Mouse (Mus musculus) embryonic facial prominence, embryonic 12.5 days (tissue): ENCODE results near the gene Wdr45. TPM values are rescaled to one million over a fixed set of nuclear protein-coding genes. Genes with fewer than 3 reads are reported as not detected.
A peak's percentile ranks its signal among the peaks of the same experiment; 100 is the strongest.

Experiments
- ATAC-seq: fragments of 200-750 bp; cut with Nextera tagmentation; 2 replicates; pipeline ENCODE4 v1.8.0; 2017; ENCODE audit not compliant: insufficient number of reproducible peaks, insufficient read depth, low FRiP score, low TSS enrichment
- H3K27ac ChIP-seq: fragments of 300-500 bp; sonication (generic); 2 replicates; pipeline ENCODE4 v1.5.1; 2016; ENCODE audit warnings: mild to moderate bottlenecking
- H3K27me3 ChIP-seq: fragments of 300-500 bp; sonication (generic); 2 replicates; pipeline ENCODE4 v1.6.1; 2016; ENCODE audit warnings: mild to moderate bottlenecking, moderate library complexity
- H3K36me3 ChIP-seq: fragments of 300-500 bp; sonication (generic); 2 replicates; pipeline ENCODE4 v1.6.1; 2016; ENCODE audit warnings: mild to moderate bottlenecking
- H3K4me1 ChIP-seq: fragments of 300-500 bp; sonication (generic); 2 replicates; pipeline ENCODE4 v1.6.1; 2016
- H3K4me2 ChIP-seq: fragments of 300-500 bp; sonication (generic); replicated peaks from 2 replicates; pipeline ENCODE4 v1.6.1; 2016; ENCODE audit warnings: mild to moderate bottlenecking, moderate library complexity
- H3K4me3 ChIP-seq: fragments of 300-500 bp; sonication (generic); 2 replicates; pipeline ENCODE4 v1.5.1; 2016; ENCODE audit warnings: mild to moderate bottlenecking
- H3K9ac ChIP-seq: fragments of 300-500 bp; sonication (generic); 2 replicates; pipeline ENCODE4 v1.6.1; 2016; ENCODE audit warnings: mild to moderate bottlenecking, moderate library complexity
- H3K9me3 ChIP-seq: fragments of 300-500 bp; sonication (generic); 2 replicates; pipeline ENCODE4 v1.6.1; 2016; ENCODE audit warnings: mild to moderate bottlenecking, moderate library complexity
- WGBS: fragments of 180-500 bp; shearing (Covaris S2); methylation state at CpG from one replicate; pipeline ENCODE4 v1.1.7; 2016; 5-methylcytosine and 5-hydroxymethylcytosine counted together
- polyA plus RNA-seq: library from polyadenylated mRNA; unstranded; fragments of >200 nt; fragmentation: Nextera tagmentation; extraction: Ambion mirVana; gene quantifications from 2 replicates; pipeline ENCODE4 v1.2.1, GENCODE M21; 2016

Wdr45 gene
- polyA plus RNA-seq, 1 experiment from 2014 or later = 32.3 TPM

GRCm38 (mm10) chrX:7722691-7723090, 8.6 kb downstream of the Wdr45 start:
- WGBS = 18% methylated on average over 4 of the region's 4 CpGs
- H3K27me3 ChIP-seq = no peaks in the 10 kb centered on the region
- ATAC-seq = no peak
- no peak overlapping the region for H3K27ac ChIP-seq
- no peaks in the 10 kb centered on the region for H3K9me3 ChIP-seq
- peak overlapping the region; percentile 56; the same call in 1 of the 2 replicates for H3K9ac ChIP-seq
- peaks cover 8% of the 10 kb centered on the region for H3K36me3 ChIP-seq
- H3K4me2 ChIP-seq = peak overlapping the region; percentile 56
- no peaks in the 10 kb centered on the region for H3K4me1 ChIP-seq
- H3K4me3 ChIP-seq = peak overlapping the region; percentile 59

- 81% methylated on average over 7 of the region's 7 CpGs for WGBS
- Histone ChIP-seq H3K27ac (no peak overlapping the region), H3K9me3 (no peaks in the 10 kb centered on the region), H3K27me3 (no peaks in the 10 kb centered on the region), H3K36me3 (peaks cover 8% of the 10 kb centered on the region), H3K4me2 (no peak overlapping the region), H3K9ac (no peak overlapping the region), H3K4me1 (no peaks in the 10 kb centered on the region), H3K4me3 (no peak overlapping the region)
- ATAC-seq = no peak
These were observed 10.0 kb downstream of the Wdr45 start for GRCm38 (mm10) chrX:7724135-7724534.

- H3K4me1 ChIP-seq = no peaks in the 10 kb centered on the region
- no peak overlapping the region for H3K9ac ChIP-seq
- WGBS = 85% methylated on average over 12 of the region's 12 CpGs
- H3K27me3 ChIP-seq = no peaks in the 10 kb centered on the region
- no peak overlapping the region for H3K4me2 ChIP-seq
- H3K27ac ChIP-seq = no peak overlapping the region
- no peak overlapping the region for H3K4me3 ChIP-seq
- peaks cover 8% of the 10 kb centered on the region for H3K36me3 ChIP-seq
- H3K9me3 ChIP-seq = no peaks in the 10 kb centered on the region
- ATAC-seq = no peak
These were observed 11.7 kb downstream of the Wdr45 start for GRCm38 (mm10) chrX:7725841-7726240.

- Histone ChIP-seq H3K9me3 (no peaks in the 10 kb centered on the region), H3K27ac (no peak overlapping the region), H3K9ac (no peak overlapping the region), H3K27me3 (no peaks in the 10 kb centered on the region), H3K4me1 (no peaks in the 10 kb centered on the region), H3K4me2 (no peak overlapping the region), H3K4me3 (no peak overlapping the region), H3K36me3 (peaks cover 8% of the 10 kb centered on the region)
- no peak for ATAC-seq
- WGBS = 92% methylated on average over 13 of the region's 13 CpGs
These were observed 13.0 kb downstream of the Wdr45 start for GRCm38 (mm10) chrX:7727176-7727575.

GRCm38 (mm10) chrX:7728215-7728921, 14.2 kb downstream of the Wdr45 start, which contains the start of gene Praf2:
Gene Praf2, plus strand, starts transcription at chrX:7728439.
- Histone ChIP-seq H3K9ac (peak within 1 kb of the TSS; percentile 40), H3K36me3 (peaks cover 8% of the 10 kb centered on the region), H3K4me1 (no peaks in the 10 kb centered on the region), H3K27me3 (no peaks in the 10 kb centered on the region), H3K9me3 (no peaks in the 10 kb centered on the region), H3K4me3 (peak within 1 kb of the TSS; percentile 43), H3K27ac (0 out of 2 replicates have a peak within 1 kb of the TSS, but pooled peaks have one; percentile 36), H3K4me2 (peak within 1 kb of the TSS; percentile 54)
- ATAC-seq = peak; percentile 89
- WGBS = 21% methylated on average over 42 of the region's 42 CpGs

- H3K27ac ChIP-seq = no peak overlapping the region
- H3K9me3 ChIP-seq = no peaks in the 10 kb centered on the region
- H3K4me1 ChIP-seq = no peaks in the 10 kb centered on the region
- ATAC-seq = no peak
- no peaks in the 10 kb centered on the region for H3K27me3 ChIP-seq
- H3K4me2 ChIP-seq = peak overlapping the region; percentile 54
- 32% methylated on average over 4 of the region's 4 CpGs for WGBS
- H3K4me3 ChIP-seq = peak overlapping the region; percentile 43
- H3K36me3 ChIP-seq = peaks cover 8% of the 10 kb centered on the region
- peak overlapping the region; percentile 40 for H3K9ac ChIP-seq
These were observed 14.8 kb downstream of the Wdr45 start for GRCm38 (mm10) chrX:7728922-7729265.

- no peak overlapping the region for H3K4me2 ChIP-seq
- WGBS = 29% methylated on average over 20 of the region's 26 CpGs
- no peak overlapping the region for H3K4me3 ChIP-seq
These were observed 19.5 kb downstream of the Wdr45 start for GRCm38 (mm10) chrX:7733571-7734156.

GRCm38 (mm10) chrX:7739336-7740081, 25.4 kb downstream of the Wdr45 start:
- no peak overlapping the region for H3K4me3 ChIP-seq
- H3K9me3 ChIP-seq = no peaks in the 10 kb centered on the region
- H3K9ac ChIP-seq = no peak overlapping the region
- no peak overlapping the region for H3K4me2 ChIP-seq
- WGBS = 58% methylated on average over 14 of the region's 14 CpGs
- ATAC-seq = peak; percentile 41; the same call in 1 of the 2 replicates
- no peaks in the 10 kb centered on the region for H3K27me3 ChIP-seq
- H3K36me3 ChIP-seq = 0 out of 2 replicates have a peak, but pooled peaks cover 7% of the 10 kb centered on the region
- H3K4me1 ChIP-seq = 0 out of 2 replicates have a peak, but pooled peaks cover 6% of the 10 kb centered on the region
- H3K27ac ChIP-seq = no peak overlapping the region

More at GRCm38 (mm10) chrX:7733571-7734156, 19.5 kb downstream of the Wdr45 start:
- no peaks in the 10 kb centered on the region for H3K9me3 ChIP-seq
- 0 out of 2 replicates have a peak, but pooled peaks cover 7% of the 10 kb centered on the region for H3K36me3 ChIP-seq
- H3K4me1 ChIP-seq = no peaks in the 10 kb centered on the region
- H3K9ac ChIP-seq = no peak overlapping the region
- ATAC-seq = no peak
- H3K27me3 ChIP-seq = no peaks in the 10 kb centered on the region
- H3K27ac ChIP-seq = no peak overlapping the region

GRCm38 (mm10) chrX:7740082-7740819, 26.1 kb downstream of the Wdr45 start:
- H3K4me3 ChIP-seq = no peak overlapping the region
- ATAC-seq = 0 out of 2 replicates have a peak, but pooled peaks have one; percentile 19

GRCm38 (mm10) chrX:7741103-7741502, 27.0 kb downstream of the Wdr45 start:
- Histone ChIP-seq H3K4me2 (no peak overlapping the region), H3K9me3 (no peaks in the 10 kb centered on the region), H3K4me3 (no peak overlapping the region), H3K27ac (no peak overlapping the region), H3K27me3 (no peaks in the 10 kb centered on the region), H3K36me3 (0 out of 2 replicates have a peak, but pooled peaks cover 7% of the 10 kb centered on the region), H3K4me1 (0 out of 2 replicates have a peak, but pooled peaks cover 6% of the 10 kb centered on the region), H3K9ac (no peak overlapping the region)
- ATAC-seq = no peak
- 67% methylated on average over 5 of the region's 5 CpGs for WGBS

More at GRCm38 (mm10) chrX:7740082-7740819, 26.1 kb downstream of the Wdr45 start:
- Histone ChIP-seq H3K4me1 (0 out of 2 replicates have a peak, but pooled peaks cover 6% of the 10 kb centered on the region), H3K9me3 (no peaks in the 10 kb centered on the region), H3K36me3 (0 out of 2 replicates have a peak, but pooled peaks cover 7% of the 10 kb centered on the region), H3K27me3 (no peaks in the 10 kb centered on the region), H3K27ac (no peak overlapping the region), H3K9ac (no peak overlapping the region), H3K4me2 (no peak overlapping the region; the same call in 1 of the 2 replicates)
- 47% methylated on average over 10 of the region's 10 CpGs for WGBS

GRCm38 (mm10) chrX:7743470-7743869, 29.3 kb downstream of the Wdr45 start:
- Histone ChIP-seq H3K4me1 (0 out of 2 replicates have a peak, but pooled peaks cover 6% of the 10 kb centered on the region), H3K4me3 (no peak overlapping the region), H3K9me3 (no peaks in the 10 kb centered on the region), H3K27me3 (no peaks in the 10 kb centered on the region), H3K4me2 (no peak overlapping the region), H3K9ac (no peak overlapping the region), H3K27ac (no peak overlapping the region), H3K36me3 (no peaks in the 10 kb centered on the region)
- ATAC-seq = no peak
- 56% methylated on average over 5 of the region's 5 CpGs for WGBS
